Mouse (Mus musculus) ES-E14 (cell line): ENCODE measurements around the gene Pmvk. TPM values are rescaled to one million over a fixed set of nuclear protein-coding genes. Genes with fewer than 3 reads are reported as not detected.
A peak's percentile ranks its signal among the peaks of the same experiment; 100 is the strongest.

Experiments
- DNase-seq: peaks from one replicate; pipeline ENCODE4 v3.0.0-alpha.2; 2013; ENCODE audit warnings: low read depth, low spot score
- H3K27ac ChIP-seq: 2 replicates; pipeline ENCODE4 v1.5.1; 2012; ENCODE audit warnings: low read depth, mild to moderate bottlenecking, low read length, moderate library complexity, mixed read lengths; ENCODE audit not compliant: poor library complexity, insufficient read depth, severe bottlenecking
- H3K36me3 ChIP-seq: 2 replicates; pipeline ENCODE4 v1.6.1; 2012; ENCODE audit warnings: mild to moderate bottlenecking, low read length, moderate library complexity, mixed read lengths; ENCODE audit not compliant: control insufficient read depth, poor library complexity, insufficient read depth, severe bottlenecking
- H3K4me1 ChIP-seq, 2 experiments: fragments of 150-350 bp in 1 of 2; sonication (generic) in 1 of 2; 2 replicates each; pipeline ENCODE4 v1.6.1; 2012; ENCODE audit warnings: low read length in 2 of 2, mild to moderate bottlenecking in 1 of 2, mixed read lengths in 1 of 2; ENCODE audit not compliant: control insufficient read depth in 2 of 2, insufficient read depth in 2 of 2, poor library complexity in 1 of 2
- H3K4me3 ChIP-seq, 2 experiments: fragments of 150-350 bp in 1 of 2; sonication (generic) in 1 of 2; 2 replicates each; pipeline ENCODE4 v1.5.1; 2012; ENCODE audit warnings: low read length in 2 of 2, low read depth in 1 of 2, mild to moderate bottlenecking in 1 of 2, mixed read lengths in 1 of 2; ENCODE audit not compliant: insufficient read depth in 1 of 2, poor library complexity in 1 of 2, severe bottlenecking in 1 of 2
- H3K9ac ChIP-seq: 2 replicates; pipeline ENCODE4 v1.6.1; 2012; ENCODE audit warnings: low read depth, mild to moderate bottlenecking, low read length, mixed read lengths; ENCODE audit not compliant: poor library complexity, insufficient read depth, severe bottlenecking
- H3K9me3 ChIP-seq: fragments of 150-350 bp; sonication (generic); 2 replicates; pipeline ENCODE4 v1.6.1; 2012; ENCODE audit warnings: low read depth, mild to moderate bottlenecking, low read length; ENCODE audit not compliant: control insufficient read depth, insufficient read depth
- CHD2 ChIP-seq: IDR thresholded peaks from 2 replicates; pipeline ENCODE4 v1.6.1; 2014; ENCODE audit warnings: mild to moderate bottlenecking, low read depth, low read length, inconsistent platforms
- HCFC1 ChIP-seq: IDR thresholded peaks from 2 replicates; pipeline ENCODE4 v1.6.1; 2012; ENCODE audit warnings: low read length, inconsistent platforms, borderline replicate concordance; ENCODE audit not compliant: insufficient read depth
- MAFK ChIP-seq: IDR thresholded peaks from 2 replicates; pipeline ENCODE4 v1.6.1; 2014; ENCODE audit warnings: mild to moderate bottlenecking, low read depth, low read length, inconsistent platforms; ENCODE audit not compliant: insufficient read depth
- ZC3H11A ChIP-seq: IDR thresholded peaks from 2 replicates; pipeline ENCODE4 v1.6.1; 2012; ENCODE audit warnings: low read depth, mild to moderate bottlenecking, inconsistent platforms, low read length, borderline replicate concordance
- ZNF384 ChIP-seq: IDR thresholded peaks from 2 replicates; pipeline ENCODE4 v1.6.1; 2012; ENCODE audit warnings: low read depth, low read length, inconsistent platforms
- in situ Hi-C, 2 experiments: fragments of 600-800 bp; cut with MboI; formaldehyde crosslinking; loops; one replicate each; pipeline ENCODE4 v1.15.1; 2025; ENCODE audit warnings: low sequenced_read_pairs in 2 of 2, inconsistent platforms in 1 of 2; ENCODE audit not compliant: unreplicated experiment in 2 of 2
- total RNA-seq: library from RNA; depleted of rRNA; stranded (reverse); fragments of 300-350 nt; gene quantifications from 2 replicates; pipeline ENCODE4 v1.2.3, GENCODE M21; 2012

Pmvk gene
- total RNA-seq, 1 experiment: 38.6 TPM

- no peaks in the 10 kb centered on the region for H3K9me3 ChIP-seq
- H3K4me1 ChIP-seq: peaks cover 0 to 13% of the 10 kb centered on the region in 2 experiments; a peak in 2 of 4 replicates
- peak overlapping the region; percentile 74 for H3K9ac ChIP-seq
- peaks cover 21% of the 10 kb centered on the region for H3K36me3 ChIP-seq
- H3K27ac ChIP-seq: no peak overlapping the region
- TF ChIP-seq HCFC1: no peak
- no peak for TF ChIP-seq ZC3H11A
- in situ Hi-C loops: no loop called here
- peak overlapping the region; percentile 66 to 85 for H3K4me3 ChIP-seq
- DNase-seq: no peak
These were observed 43.5 kb upstream of the Pmvk start for GRCm38 (mm10) chr3:89410864-89411263.

GRCm38 (mm10) chr3:89411490-89412393, 42.6 kb upstream of the Pmvk start, which contains the start of gene Flad1:
Gene Flad1, minus strand, starts transcription at chr3:89411870.
- in situ Hi-C loops: no loop called here
- H3K9me3 ChIP-seq: no peaks in the 10 kb centered on the region

GRCm38 (mm10) chr3:89416158-89416557, 38.2 kb upstream of the Pmvk start:
- H3K36me3 ChIP-seq: peaks cover 22% of the 10 kb centered on the region
- H3K27ac ChIP-seq: no peak overlapping the region
- DNase-seq: no peak
- peak overlapping the region; percentile 1; the same call in 1 of the 2 replicates for H3K9ac ChIP-seq
- peak overlapping the region in 1 of 2 experiments; percentile 15; a peak in 1 of 4 replicates for H3K4me3 ChIP-seq
- TF ChIP-seq CHD2: no peak
- TF ChIP-seq HCFC1: no peak
- TF ChIP-seq ZC3H11A: no peak
- TF ChIP-seq ZNF384: no peak
- no peak for TF ChIP-seq MAFK
- H3K4me1 ChIP-seq: peaks cover 7 to 9% of the 10 kb centered on the region in 2 experiments; a peak in 2 of 4 replicates
- no peaks in the 10 kb centered on the region for H3K9me3 ChIP-seq
- in situ Hi-C loops: no loop called here

More at GRCm38 (mm10) chr3:89411490-89412393, 42.6 kb upstream of the Pmvk start, which contains the start of gene Flad1:
- Histone ChIP-seq H3K27ac (peak within 1 kb of the TSS; percentile 75), H3K4me1 (peaks cover under 1 to 16% of the 10 kb centered on the region in 2 experiments; a peak in 2 of 4 replicates), H3K9ac (peak within 1 kb of the TSS; percentile 74), H3K4me3 (peak within 1 kb of the TSS; percentile 66 to 85), H3K36me3 (peaks cover 29% of the 10 kb centered on the region)
- peak; percentile 100 for DNase-seq
- no peak for TF ChIP-seq ZC3H11A
- TF ChIP-seq HCFC1: peak; percentile 61; the same call in 1 of the 2 replicates
- peak; percentile 100 for TF ChIP-seq CHD2
- no peak for TF ChIP-seq ZNF384
- no peak for TF ChIP-seq MAFK

- in situ Hi-C loops: no loop called here
These were observed 37.2 kb upstream of the Pmvk start for GRCm38 (mm10) chr3:89417131-89417530.

More at GRCm38 (mm10) chr3:89417131-89417530, 37.2 kb upstream of the Pmvk start:
- Histone ChIP-seq H3K9me3 (no peaks in the 10 kb centered on the region), H3K27ac (no peak overlapping the region), H3K4me3 (peak overlapping the region; percentile 87 to 98), H3K36me3 (peaks cover 22% of the 10 kb centered on the region), H3K9ac (peak overlapping the region; percentile 81), H3K4me1 (peaks cover 7 to 9% of the 10 kb centered on the region in 2 experiments; a peak in 2 of 4 replicates)
- DNase-seq: no peak
- peak; percentile 53; the same call in 1 of the 2 replicates for TF ChIP-seq ZNF384
- TF ChIP-seq HCFC1: no peak
